9 mouse cellular contexts compared by ENCODE assay signal in the genomic region with DNA sequence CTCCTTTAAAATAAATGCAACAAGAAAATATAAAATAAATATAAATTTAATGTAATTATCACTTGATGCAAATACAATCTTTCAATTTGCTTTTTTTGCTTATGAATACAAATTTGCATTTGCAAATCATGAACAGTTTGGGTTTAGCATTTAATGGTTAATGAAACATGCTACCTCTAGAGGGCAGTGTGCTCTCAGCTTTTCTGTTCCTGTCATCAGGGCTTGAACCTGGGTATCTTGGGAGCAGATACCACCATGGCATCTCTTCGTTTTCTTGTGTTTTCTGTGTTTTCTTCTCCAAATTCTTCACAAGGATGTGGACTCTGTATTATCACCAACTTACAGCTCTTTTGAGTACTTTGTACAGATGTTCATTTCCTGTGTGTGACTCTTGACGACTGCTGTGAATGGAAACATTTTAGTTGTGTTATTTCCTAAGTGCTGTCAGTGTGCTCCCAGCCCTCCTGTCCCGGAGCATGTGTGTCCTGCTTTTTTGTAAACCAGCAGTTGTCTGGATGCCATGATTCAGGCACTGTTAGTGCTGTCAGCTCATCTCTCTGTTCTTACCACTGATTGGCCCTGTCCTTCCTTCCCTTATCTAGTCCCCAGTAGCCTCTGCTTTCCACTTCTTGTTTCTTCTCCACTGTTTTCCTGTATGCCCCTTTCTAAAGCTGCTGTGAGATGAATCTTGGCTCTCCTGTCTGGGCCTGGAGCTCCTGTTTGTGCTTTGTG.
DNase-seq lines count a peak whose midpoint lies in the region; ATAC-seq and TF ChIP-seq lines count a peak whose summit lies in the region.
"Had no signal": no experiment of that assay in that cellular context is flagged by ENCODE, and none has a peak within 500 bp of the region (broad histone marks: within the 10 kb centered on the region; RNA-seq: fewer than 3 reads in every experiment).

No protein-coding gene starts in this region.

- TF ChIP-seq CTCF in left cerebral cortex, adult 2 months (IDR thresholded peaks at IDR 0.05) = peak; percentile 90

- H3K4me1 ChIP-seq in heart, embryonic 15.5 days (replicated peaks) = 0 out of 2 replicates have a peak, but pooled peaks cover 5% of the 10 kb centered on the region
- H3K4me1 ChIP-seq: hindbrain, embryonic 15.5 days had no signal

- H3K9ac ChIP-seq in heart, embryonic 15.5 days = no peak overlapping the region
- H3K9ac ChIP-seq: hindbrain, embryonic 15.5 days had no signal

- 0 out of 2 replicates have a peak, but pooled peaks cover 2% of the 10 kb centered on the region for H3K27me3 ChIP-seq in heart, embryonic 15.5 days

- peak; percentile 30 for DNase-seq in adrenal gland, adult 2 months
- no peak for DNase-seq in adrenal gland, postnatal 4 days (ENCODE audit: low spot score in 2 of 2)
- DNase-seq in left cerebral cortex, adult 2 months (ENCODE audit: extremely low spot score in 1 of 2, low spot score in 2 of 2) = no peak
- no peak for DNase-seq in left cerebral cortex, postnatal 36 days (ENCODE audit: low spot score in 2 of 2)
- peak; percentile 49 for DNase-seq in ZHBTc4 (ENCODE audit: low read depth, low spot score)
- no peak for DNase-seq in gastrocnemius, postnatal 10 days

- intact Hi-C loops in left cerebral cortex, adult 2 months (cut with DNase I) = loop anchor here (1.0 to 5.0 kb wide), 2 partner anchors 305 to 324 kb away; no protein-coding TSS in a partner anchor
- intact Hi-C loops in left cerebral cortex, postnatal 36 days (cut with DNase I) = loop anchor here (2.0 kb wide), 1 partner anchor 305 kb away; no protein-coding TSS in a partner anchor

- H3K27ac ChIP-seq in left cerebral cortex, adult 2 months = no peak overlapping the region
- 0 out of 2 replicates have a peak overlapping the region, but pooled peaks have one; percentile 18 for H3K27ac ChIP-seq in heart, embryonic 15.5 days
- H3K27ac ChIP-seq: hindbrain, embryonic 15.5 days had no signal

- ATAC-seq in heart, embryonic 15.5 days (replicated peaks; ENCODE audit: insufficient number of reproducible peaks, insufficient read depth, low FRiP score, low read depth) = no peak
- ATAC-seq in megakaryocyte-erythroid progenitor cell, adult 5-6 weeks (replicated peaks; ENCODE audit: low FRiP score, low TSS enrichment, poor library complexity, severe bottlenecking) = 0 out of 2 replicates have a peak, but pooled peaks have one; percentile 55

- H3K4me3 ChIP-seq in left cerebral cortex, adult 2 months = no peak overlapping the region
- no peak overlapping the region for H3K4me3 ChIP-seq in heart, embryonic 15.5 days
- H3K4me3 ChIP-seq: hindbrain, embryonic 15.5 days had no signal

- H3K4me2 ChIP-seq in heart, embryonic 15.5 days = no peak overlapping the region
- H3K4me2 ChIP-seq: hindbrain, embryonic 15.5 days had no signal

- 24% methylated on average over 3 of the region's 3 CpGs for WGBS in heart, embryonic 15.5 days

- no peaks in the 10 kb centered on the region for H3K9me3 ChIP-seq in heart, embryonic 15.5 days (replicated peaks)
- H3K9me3 ChIP-seq: hindbrain, embryonic 15.5 days had no signal

- H3K36me3 ChIP-seq in heart, embryonic 15.5 days = no peaks in the 10 kb centered on the region
- H3K36me3 ChIP-seq: hindbrain, embryonic 15.5 days had no signal

Comparison
In these comparisons a context has a peak if more than half of its experiments do, and no peak if none do; other contexts are left out.
1. DNase-seq: peak in adrenal gland, adult 2 months (single experiment) and ZHBTc4 (single experiment); none in adrenal gland, postnatal 4 days (0 of 2), left cerebral cortex, adult 2 months (0 of 2), left cerebral cortex, postnatal 36 days (0 of 2) and gastrocnemius, postnatal 10 days (single experiment).